Mouse (Mus musculus): ENCODE results near the gene Elovl6.

- no peak for TF ChIP-seq POLR2A (IDR thresholded peaks at IDR 0.05; ENCODE audit: control insufficient read depth in 1 of 2, insufficient read depth in 1 of 2, low read depth in 1 of 2, low read length in 2 of 2, poor library complexity in 1 of 2)
- no peak for TF ChIP-seq CHD1 (IDR thresholded peaks at IDR 0.05; ENCODE audit: low read depth, low read length)
- TF ChIP-seq MEF2A (IDR thresholded peaks at IDR 0.05; ENCODE audit: extremely low read depth, insufficient replicate concordance, low read depth, low read length, poor library complexity, severe bottlenecking) = no peak
- no peak for TF ChIP-seq CTCF (IDR thresholded peaks at IDR 0.05 in 2 of 3, conservative IDR thresholded peaks at IDR 0.05 in 1 of 3; ENCODE audit: control insufficient read depth in 1 of 3, insufficient read depth in 1 of 3, low read depth in 2 of 3, low read length in 3 of 3, poor library complexity in 1 of 3, severe bottlenecking in 1 of 3)
- TF ChIP-seq KAT2A (conservative IDR thresholded peaks at IDR 0.05; ENCODE audit: low read depth, low read length) = no peak
- no peak for TF ChIP-seq NRF1 (IDR thresholded peaks at IDR 0.05; ENCODE audit: insufficient read depth, low read depth, low read length, poor library complexity, severe bottlenecking)
Measured at GRCm38 (mm10) chr3:129527046-129527445, 5.1 kb upstream of the Elovl6 start.

Measured in MEL (cell line).